Mouse (Mus musculus): ENCODE results near the gene Fndc10. TPM values are rescaled to one million over a fixed set of nuclear protein-coding genes. Genes with fewer than 3 reads are reported as not detected.
"Not testable (repeated sequence)": the region's sequence is repeated elsewhere in the genome, so short reads cannot be mapped to it uniquely, and the experiment has no call there.

Gene Fndc10
- total RNA-seq (2021): 10 to 100 TPM; 20.3 to 22.0 TPM

- intact Hi-C loops (cut with DNase I): no loop called here
- peak; percentile 77 for DNase-seq
These were observed at the start of gene Fndc10 for GRCm38 (mm10) chr4:155694111-155694481. Gene Fndc10 (plus strand): TSS chr4:155694342.

- DNase-seq; intact Hi-C loops (cut with DNase I): not testable (repeated sequence)
These were observed 48.8 kb upstream of the Fndc10 start, which contains the start of gene Gm10563 for GRCm38 (mm10) chr4:155645308-155645707. Gene Gm10563 (minus strand): TSS chr4:155645408.

- DNase-seq: no peak
- intact Hi-C loops (cut with DNase I): no loop called here
These were observed 48.4 kb upstream of the Fndc10 start for GRCm38 (mm10) chr4:155645721-155646120.

GRCm38 (mm10) chr4:155649355-155649754 lies 44.8 kb upstream of the Fndc10 start:
- intact Hi-C loops (cut with DNase I): no loop called here
- DNase-seq: no peak

GRCm38 (mm10) chr4:155651553-155652269 lies 42.4 kb upstream of the Fndc10 start:
- intact Hi-C loops (cut with DNase I): no loop called here
- no peak for DNase-seq

DNA sequence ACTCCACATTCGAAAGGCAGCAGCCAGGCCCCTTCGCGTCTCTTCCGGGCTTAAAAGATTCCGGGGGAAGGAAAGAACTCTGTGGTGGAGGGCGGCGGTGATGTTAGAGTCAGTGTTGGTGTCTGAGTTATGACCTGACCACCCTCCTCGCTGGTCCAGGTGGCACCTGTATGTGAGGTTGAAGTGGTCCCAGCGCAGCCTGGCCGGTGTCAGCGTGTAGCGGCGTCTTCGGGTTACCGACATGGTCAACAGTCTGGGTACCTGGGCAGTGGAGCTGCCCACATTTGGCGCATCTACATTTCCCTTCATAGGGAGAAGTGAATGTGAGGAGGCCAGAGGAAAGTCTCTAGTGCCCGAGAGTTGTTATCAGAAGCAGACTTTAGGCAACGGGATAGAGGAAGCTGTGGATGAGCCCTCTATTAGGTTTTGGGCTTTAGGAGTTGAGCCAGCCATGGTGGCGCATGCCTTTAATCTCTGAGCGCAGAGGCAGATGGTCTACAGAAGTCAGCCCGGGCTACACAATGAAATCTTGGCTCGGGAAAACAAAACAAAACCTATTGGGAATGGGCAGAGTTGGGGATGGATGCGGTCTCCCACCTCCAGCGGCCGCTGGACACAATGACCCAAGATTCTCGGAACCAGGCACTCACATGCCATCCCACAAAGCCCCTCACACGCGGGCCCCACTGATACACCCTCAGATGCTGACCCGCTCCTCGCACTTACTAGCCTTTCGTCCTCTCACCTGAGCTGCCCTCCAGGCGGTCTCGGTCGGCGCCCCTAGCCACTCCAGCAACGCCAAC lies 41.7 kb upstream of the Fndc10 start:
- DNase-seq: no peak
- intact Hi-C loops (cut with DNase I): no loop called here

- DNase-seq: peak; percentile 41
- intact Hi-C loops (cut with DNase I): no loop called here
These were observed 41.1 kb upstream of the Fndc10 start, which contains the start of gene Mmp23 for GRCm38 (mm10) chr4:155653086-155653450. Gene Mmp23 (minus strand): TSS chr4:155653384.

- intact Hi-C loops (cut with DNase I): no loop called here
- peak; percentile 39 for DNase-seq
These were observed 40.5 kb upstream of the Fndc10 start for GRCm38 (mm10) chr4:155653451-155654182.

DNA sequence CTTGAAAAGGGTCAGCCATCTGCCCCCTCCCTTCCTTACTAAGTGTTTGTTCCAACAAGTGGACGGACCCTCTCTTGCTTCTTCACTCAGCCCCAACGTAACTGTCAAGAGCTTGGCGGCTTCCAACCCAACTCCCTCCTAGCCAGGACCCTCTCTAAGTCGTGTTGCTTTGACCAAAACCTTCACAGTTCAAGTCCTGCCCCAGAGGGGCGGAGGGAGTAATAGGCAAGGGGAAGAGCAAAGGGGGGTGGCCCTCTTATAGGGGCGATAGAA lies 40.0 kb upstream of the Fndc10 start:
- intact Hi-C loops (cut with DNase I): no loop called here
- DNase-seq: no peak

DNA sequence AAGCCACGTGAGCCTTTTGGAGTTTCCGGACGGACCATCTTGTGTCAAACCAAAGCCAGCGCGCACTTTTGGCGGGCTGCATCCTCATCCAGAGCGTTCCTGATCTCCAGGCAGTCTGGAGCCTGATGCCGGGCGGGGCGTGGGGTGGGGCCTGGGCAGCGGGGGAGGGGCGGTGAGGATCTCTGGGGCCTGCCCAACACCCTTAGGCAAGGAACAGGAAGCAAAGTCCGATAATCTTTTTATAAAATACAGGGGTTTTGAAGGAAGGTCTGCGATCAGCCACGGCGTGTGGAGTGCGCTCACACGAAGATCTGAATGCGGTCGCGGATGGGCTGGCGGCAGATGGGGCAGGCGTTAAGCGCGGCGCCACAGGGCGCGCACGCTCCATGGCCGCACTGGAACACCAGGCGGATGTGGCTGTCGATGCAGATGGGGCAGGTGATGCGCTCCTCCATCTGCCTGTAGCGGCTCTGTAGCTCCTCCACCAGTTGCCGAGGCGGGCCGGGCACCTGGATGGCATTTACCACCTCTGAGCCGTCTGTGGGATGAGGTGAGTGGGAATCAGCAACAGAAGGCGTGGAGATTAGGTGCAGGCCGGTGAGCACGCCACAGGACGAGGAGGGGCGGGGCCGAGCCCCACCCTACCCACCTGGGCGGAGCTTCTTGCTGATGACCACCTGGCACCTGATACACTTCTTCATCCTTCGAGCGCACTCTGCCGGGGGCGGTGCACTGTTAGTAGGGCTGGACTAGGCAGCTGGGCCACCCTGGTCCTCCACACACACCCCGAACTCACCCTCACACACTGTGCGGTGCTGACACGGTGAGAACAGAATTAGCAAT lies 39.5 kb upstream of the Fndc10 start:
- intact Hi-C loops (cut with DNase I): no loop called here
- peak; percentile 49 for DNase-seq

GRCm38 (mm10) chr4:155656214-155656751 lies 37.9 kb upstream of the Fndc10 start:
- intact Hi-C loops (cut with DNase I): no loop called here
- no peak for DNase-seq

GRCm38 (mm10) chr4:155658961-155659360 lies 35.2 kb upstream of the Fndc10 start:
- no peak for DNase-seq
- intact Hi-C loops (cut with DNase I): no loop called here

GRCm38 (mm10) chr4:155660641-155661040 lies 33.5 kb upstream of the Fndc10 start:
- intact Hi-C loops (cut with DNase I): no loop called here

GRCm38 (mm10) chr4:155666903-155667302 lies 27.2 kb upstream of the Fndc10 start:
- intact Hi-C loops (cut with DNase I): no loop called here
- DNase-seq: no peak

More at GRCm38 (mm10) chr4:155660641-155661040, 33.5 kb upstream of the Fndc10 start:
- no peak for DNase-seq

- intact Hi-C loops (cut with DNase I): no loop called here
- peak; percentile 98 for DNase-seq
These were observed 25.2 kb upstream of the Fndc10 start, which contains the start of gene Mib2 for GRCm38 (mm10) chr4:155668689-155669597. Gene Mib2 (minus strand): TSS chr4:155669198.

GRCm38 (mm10) chr4:155669598-155670075 lies 24.5 kb upstream of the Fndc10 start:
- no peak for DNase-seq
- intact Hi-C loops (cut with DNase I): no loop called here

DNA sequence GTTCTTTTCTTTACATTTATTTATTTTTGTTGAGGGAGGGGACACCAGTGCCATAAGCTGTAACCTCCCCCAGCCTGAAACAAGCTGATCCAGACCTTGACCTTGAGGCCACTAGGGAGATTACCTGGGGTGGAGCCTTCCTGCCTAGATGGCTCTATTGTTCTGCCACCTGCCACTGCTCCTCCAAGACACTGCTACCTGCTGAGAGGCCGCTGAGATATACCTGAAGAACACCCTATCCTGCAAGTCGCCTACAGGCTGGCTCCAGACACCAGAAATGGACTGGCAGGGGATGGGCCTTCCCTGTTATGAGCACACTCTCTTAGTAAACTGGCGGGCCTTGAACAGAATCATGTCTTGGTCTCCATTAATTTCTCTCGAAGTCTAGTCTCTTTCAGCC lies 23.9 kb upstream of the Fndc10 start:
- intact Hi-C loops (cut with DNase I); DNase-seq: not testable (repeated sequence)

DNA sequence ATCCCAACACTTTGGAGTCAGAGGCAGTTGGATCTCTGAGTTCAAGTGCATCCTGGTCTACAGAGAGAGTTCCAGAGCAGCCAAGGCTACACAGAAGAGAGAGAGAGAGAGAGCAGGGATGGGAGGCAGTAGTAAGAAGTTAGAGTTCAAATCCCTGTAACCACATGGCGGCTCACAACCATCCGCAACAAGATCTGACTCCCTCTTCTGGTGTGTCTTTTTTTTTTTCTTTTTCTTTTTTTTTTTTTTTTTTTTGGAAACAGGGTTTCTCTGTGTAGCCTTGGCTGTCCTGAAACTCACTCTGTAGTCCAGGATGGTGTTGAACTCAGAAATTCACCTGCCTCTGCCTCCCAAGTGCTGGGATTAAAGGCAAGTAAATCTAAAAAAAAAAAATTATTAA lies 22.1 kb upstream of the Fndc10 start:
- DNase-seq: no peak
- intact Hi-C loops (cut with DNase I): no loop called here

- no peak for DNase-seq
These were observed 18.2 kb upstream of the Fndc10 start for GRCm38 (mm10) chr4:155675991-155676390.

More at GRCm38 (mm10) chr4:155675991-155676390, 18.2 kb upstream of the Fndc10 start:
- intact Hi-C loops (cut with DNase I): no loop called here

All from left cerebral cortex, postnatal 4 days (tissue).